Mouse (Mus musculus) stomach, embryonic 15.5 days (tissue): ENCODE results near the gene Efcab3. TPM values are rescaled to one million over a fixed set of nuclear protein-coding genes. Genes with fewer than 3 reads are reported as not detected.

ENCODE experiments used
- ATAC-seq: fragments of 200-750 bp; cut with Nextera tagmentation; 2 replicates; pipeline ENCODE4 v1.8.0; 2017; ENCODE audit warnings: low read depth, moderate number of reproducible peaks, moderate TSS enrichment; ENCODE audit not compliant: insufficient read depth, low FRiP score
- H3K27ac ChIP-seq: fragments of 300-500 bp; sonication (generic); 2 replicates; pipeline ENCODE4 v1.5.1; 2015; ENCODE audit warnings: mild to moderate bottlenecking, inconsistent platforms
- H3K27me3 ChIP-seq: fragments of 300-500 bp; sonication (generic); replicated peaks from 2 replicates; pipeline ENCODE4 v1.6.1; 2015; ENCODE audit warnings: inconsistent platforms
- H3K36me3 ChIP-seq: fragments of 300-500 bp; sonication (generic); 2 replicates; pipeline ENCODE4 v1.6.1; 2015; ENCODE audit warnings: inconsistent platforms
- H3K4me1 ChIP-seq: fragments of 300-500 bp; sonication (generic); 2 replicates; pipeline ENCODE4 v1.6.1; 2015; ENCODE audit warnings: inconsistent platforms
- H3K4me2 ChIP-seq: fragments of 300-500 bp; sonication (generic); 2 replicates; pipeline ENCODE4 v1.6.1; 2015; ENCODE audit warnings: mild to moderate bottlenecking, inconsistent platforms
- H3K4me3 ChIP-seq: fragments of 300-500 bp; sonication (generic); replicated peaks from 2 replicates; pipeline ENCODE4 v1.5.1; 2015; ENCODE audit warnings: inconsistent platforms
- H3K9ac ChIP-seq: fragments of 300-500 bp; sonication (generic); 2 replicates; pipeline ENCODE4 v1.6.1; 2015; ENCODE audit warnings: inconsistent platforms
- H3K9me3 ChIP-seq: fragments of 300-500 bp; sonication (generic); 2 replicates; pipeline ENCODE4 v1.6.1; 2016; ENCODE audit warnings: inconsistent platforms
- WGBS: fragments of 180-500 bp; shearing (Covaris S2); methylation state at CpG from one replicate; pipeline ENCODE4 v1.1.7; 2015; 5-methylcytosine and 5-hydroxymethylcytosine counted together
- polyA plus RNA-seq: library from polyadenylated mRNA; unstranded; fragments of >200 nt; fragmentation: Nextera tagmentation; extraction: Ambion mirVana; gene quantifications from 2 replicates; pipeline ENCODE4 v1.2.1, GENCODE M21; 2015

The Efcab3 gene
- polyA plus RNA-seq, 1 experiment from 2014 or later: 0.58 TPM

DNA sequence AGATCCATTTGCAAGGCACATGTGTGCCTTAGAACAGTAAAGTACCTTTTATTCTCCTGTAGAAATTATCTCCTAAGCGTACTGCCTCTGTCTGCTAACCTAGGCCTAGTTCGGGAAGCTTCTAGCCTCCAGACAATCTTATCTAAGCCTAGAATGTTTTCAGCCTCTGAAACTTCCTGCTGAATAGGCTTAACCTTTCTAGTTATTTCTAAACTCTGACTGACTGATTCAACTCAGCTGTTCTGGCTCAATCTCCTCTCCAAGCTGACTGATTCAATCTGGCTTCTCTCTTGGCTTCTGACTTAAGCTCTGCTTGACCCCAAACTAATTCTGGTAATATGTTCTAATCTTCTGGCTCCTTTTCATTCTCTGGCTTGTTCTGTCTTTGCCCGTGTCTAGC is 86.0 kb downstream of the Efcab3 start:
- Histone ChIP-seq H3K4me1 (no peaks in the 10 kb centered on the region; the same call in 1 of the 2 replicates), H3K36me3 (no peaks in the 10 kb centered on the region), H3K9me3 (no peaks in the 10 kb centered on the region), H3K27me3 (0 out of 2 replicates have a peak, but pooled peaks cover 4% of the 10 kb centered on the region), H3K4me2 (no peak overlapping the region), H3K4me3 (no peak overlapping the region), H3K27ac (no peak overlapping the region), H3K9ac (no peak overlapping the region)
- 47% methylated on average over 3 of the region's 3 CpGs for WGBS
- ATAC-seq: no peak

DNA sequence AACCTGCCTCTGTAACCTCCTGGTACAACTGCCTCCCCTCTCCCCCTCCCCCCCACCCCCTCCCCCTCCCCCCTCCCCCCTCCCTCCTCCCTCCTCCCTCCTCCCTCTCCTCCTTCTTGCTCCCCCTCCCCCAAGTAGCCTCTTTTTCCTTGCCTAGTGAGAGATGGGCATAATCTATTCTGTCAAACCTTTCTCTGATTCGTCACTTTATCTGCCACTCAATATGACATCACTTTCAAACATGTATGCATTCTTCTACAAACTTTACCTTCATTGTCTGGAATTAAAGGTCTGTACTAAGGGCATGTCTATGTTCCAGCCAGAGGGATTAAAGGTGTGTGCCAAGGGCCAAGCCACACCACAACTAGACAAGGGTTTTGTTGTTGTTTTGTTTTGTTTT is 86.4 kb downstream of the Efcab3 start:
- Histone ChIP-seq H3K4me2 (no peak overlapping the region), H3K9me3 (no peaks in the 10 kb centered on the region), H3K9ac (no peak overlapping the region), H3K4me1 (no peaks in the 10 kb centered on the region; the same call in 1 of the 2 replicates), H3K27ac (no peak overlapping the region), H3K36me3 (no peaks in the 10 kb centered on the region), H3K27me3 (0 out of 2 replicates have a peak, but pooled peaks cover 4% of the 10 kb centered on the region), H3K4me3 (no peak overlapping the region)
- no peak for ATAC-seq
- 93% methylated on average over 1 of the region's 1 CpGs for WGBS

DNA sequence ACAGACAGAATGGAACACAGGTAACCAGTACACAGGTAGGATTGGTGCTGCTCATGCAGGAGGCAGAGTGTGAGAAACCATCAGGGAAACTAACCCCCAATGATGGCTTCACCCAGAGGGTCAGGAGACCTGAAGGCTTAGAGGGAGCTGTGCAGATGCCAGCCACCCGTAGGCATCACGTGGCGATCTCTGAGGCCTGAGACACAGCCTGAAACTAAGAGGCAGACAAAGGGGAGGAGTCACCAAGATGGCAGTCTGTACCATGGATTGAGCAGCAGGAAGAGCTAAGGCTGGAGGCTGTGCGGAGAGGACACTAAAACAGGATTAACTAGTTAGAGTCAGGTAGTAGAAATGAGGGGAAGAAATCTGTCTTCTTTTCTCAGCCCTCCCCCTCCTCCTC is 87.3 kb downstream of the Efcab3 start:
- H3K4me3 ChIP-seq: no peak overlapping the region
- WGBS: 75% methylated on average over 4 of the region's 4 CpGs
- H3K9me3 ChIP-seq: no peaks in the 10 kb centered on the region
- no peaks in the 10 kb centered on the region for H3K36me3 ChIP-seq
- H3K9ac ChIP-seq: no peak overlapping the region
- no peak overlapping the region for H3K4me2 ChIP-seq
- H3K27me3 ChIP-seq: 0 out of 2 replicates have a peak, but pooled peaks cover 4% of the 10 kb centered on the region
- no peak overlapping the region for H3K27ac ChIP-seq
- H3K4me1 ChIP-seq: no peaks in the 10 kb centered on the region; the same call in 1 of the 2 replicates
- no peak for ATAC-seq

- no peak for ATAC-seq
- H3K4me2 ChIP-seq: peak overlapping the region; percentile 21; the same call in 1 of the 2 replicates
- H3K9ac ChIP-seq: no peak overlapping the region
- no peaks in the 10 kb centered on the region; the same call in 1 of the 2 replicates for H3K4me1 ChIP-seq
- H3K27ac ChIP-seq: no peak overlapping the region
- H3K4me3 ChIP-seq: no peak overlapping the region
- no peaks in the 10 kb centered on the region for H3K9me3 ChIP-seq
- WGBS: 19% methylated on average over 16 of the region's 19 CpGs
- no peaks in the 10 kb centered on the region for H3K36me3 ChIP-seq
- 0 out of 2 replicates have a peak, but pooled peaks cover 4% of the 10 kb centered on the region for H3K27me3 ChIP-seq
Observed at GRCm38 (mm10) chr11:105151226-105152016, 88.0 kb downstream of the Efcab3 start.

DNA sequence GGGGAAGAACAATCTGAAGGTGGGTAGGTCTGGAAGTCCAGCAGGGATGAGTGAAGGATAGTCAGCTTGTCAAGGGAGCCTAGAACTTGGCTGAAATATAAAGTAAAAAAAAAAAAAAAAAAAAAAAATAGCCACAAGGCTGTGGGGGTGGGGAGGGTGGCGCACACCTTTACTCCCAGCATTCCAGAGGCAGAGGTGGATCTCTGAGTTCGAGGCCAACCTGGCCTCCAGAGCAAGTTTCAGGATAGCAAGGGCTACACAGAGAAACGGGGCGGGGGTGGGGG is 88.6 kb downstream of the Efcab3 start:
- 0 out of 2 replicates have a peak, but pooled peaks cover 4% of the 10 kb centered on the region for H3K27me3 ChIP-seq
- no peaks in the 10 kb centered on the region for H3K9me3 ChIP-seq
- WGBS: 51% methylated on average over 2 of the region's 4 CpGs
- ATAC-seq: no peak
- no peak overlapping the region for H3K4me3 ChIP-seq
- H3K27ac ChIP-seq: no peak overlapping the region
- H3K36me3 ChIP-seq: no peaks in the 10 kb centered on the region
- H3K4me2 ChIP-seq: no peak overlapping the region
- H3K4me1 ChIP-seq: no peaks in the 10 kb centered on the region; the same call in 1 of the 2 replicates
- H3K9ac ChIP-seq: no peak overlapping the region

DNA sequence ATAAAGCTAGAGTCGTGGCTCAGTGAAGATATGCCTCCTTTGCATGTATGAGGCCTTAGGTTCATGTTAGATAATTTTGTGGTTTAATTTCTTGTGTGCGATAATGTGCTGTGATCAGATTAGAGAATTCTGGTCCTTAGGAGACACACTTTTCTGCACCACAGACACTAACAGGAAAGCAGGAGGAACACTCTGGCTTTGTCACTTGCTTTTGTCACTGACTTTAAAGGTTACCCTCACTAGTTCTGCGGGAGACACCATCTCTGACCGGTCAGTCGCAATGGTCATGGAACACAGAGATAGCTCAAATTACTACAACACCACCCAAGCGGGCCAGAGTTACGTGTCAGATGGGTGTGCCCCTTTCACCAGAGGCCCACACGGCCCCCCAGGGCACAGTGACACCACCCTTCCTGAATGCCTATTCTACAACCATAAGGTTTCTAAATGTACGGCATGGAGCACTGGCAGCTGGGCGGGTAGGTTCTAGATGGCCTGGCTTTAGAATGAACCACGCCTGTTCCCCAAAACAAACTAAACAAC is 89.0 kb downstream of the Efcab3 start:
- Histone ChIP-seq H3K4me3 (no peak overlapping the region), H3K9ac (no peak overlapping the region), H3K4me1 (no peaks in the 10 kb centered on the region; the same call in 1 of the 2 replicates), H3K36me3 (no peaks in the 10 kb centered on the region), H3K27ac (no peak overlapping the region), H3K27me3 (0 out of 2 replicates have a peak, but pooled peaks cover 4% of the 10 kb centered on the region), H3K4me2 (no peak overlapping the region), H3K9me3 (no peaks in the 10 kb centered on the region)
- WGBS: 73% methylated on average over 11 of the region's 11 CpGs
- peak; percentile 77 for ATAC-seq

DNA sequence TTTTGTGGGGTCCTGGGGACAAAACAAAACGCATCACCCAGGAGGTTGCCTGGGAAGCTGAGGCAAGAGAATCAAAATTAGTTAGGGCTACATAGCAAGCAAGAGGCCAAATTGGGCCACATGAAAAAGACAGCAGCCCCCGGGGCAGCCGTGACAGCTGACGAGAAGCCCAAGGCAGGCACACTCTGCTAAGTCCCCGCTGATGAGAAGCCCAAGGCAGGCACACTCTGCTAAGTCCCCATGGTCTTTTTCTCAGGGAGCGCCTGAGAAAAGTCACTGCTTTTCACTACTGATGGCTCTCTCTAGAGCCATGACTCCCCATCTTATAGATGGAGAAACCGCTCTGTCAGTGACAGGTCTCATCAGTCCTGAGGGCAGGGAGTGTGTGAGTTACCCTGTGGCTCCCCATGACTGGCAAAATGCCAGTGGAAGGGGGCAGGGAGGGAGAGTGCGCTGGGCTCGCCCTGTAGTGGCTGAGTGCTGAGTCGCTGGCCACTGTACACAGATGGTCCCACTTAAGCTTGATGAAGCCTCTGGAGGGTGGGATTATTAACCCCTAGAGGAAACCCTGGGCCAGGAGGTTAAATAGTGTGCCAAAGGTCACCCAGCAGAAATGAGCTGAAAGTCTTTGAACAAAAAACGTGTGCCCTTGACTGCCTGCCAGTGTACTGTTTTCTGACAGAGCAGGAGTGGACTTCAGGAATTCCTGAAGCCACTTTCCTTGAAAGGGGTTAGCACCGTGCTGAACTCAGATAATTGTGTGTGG is 89.9 kb downstream of the Efcab3 start:
- H3K4me2 ChIP-seq: no peak overlapping the region
- H3K27me3 ChIP-seq: 0 out of 2 replicates have a peak, but pooled peaks cover 4% of the 10 kb centered on the region
- peak; percentile 87 for ATAC-seq
- WGBS: 27% methylated on average over 12 of the region's 12 CpGs
- no peak overlapping the region for H3K27ac ChIP-seq
- H3K9ac ChIP-seq: no peak overlapping the region
- no peak overlapping the region for H3K4me3 ChIP-seq
- no peaks in the 10 kb centered on the region for H3K36me3 ChIP-seq
- no peaks in the 10 kb centered on the region for H3K9me3 ChIP-seq
- no peaks in the 10 kb centered on the region; the same call in 1 of the 2 replicates for H3K4me1 ChIP-seq

- Histone ChIP-seq H3K9ac (no peak overlapping the region), H3K4me2 (no peak overlapping the region), H3K36me3 (no peaks in the 10 kb centered on the region), H3K4me1 (no peaks in the 10 kb centered on the region; the same call in 1 of the 2 replicates), H3K9me3 (no peaks in the 10 kb centered on the region), H3K27me3 (0 out of 2 replicates have a peak, but pooled peaks cover 4% of the 10 kb centered on the region), H3K27ac (no peak overlapping the region), H3K4me3 (no peak overlapping the region)
- 68% methylated on average over 4 of the region's 4 CpGs for WGBS
- ATAC-seq: no peak
Observed at GRCm38 (mm10) chr11:105155915-105156314, 92.5 kb downstream of the Efcab3 start.

- H3K36me3 ChIP-seq: no peaks in the 10 kb centered on the region
- 78% methylated on average over 19 of the region's 19 CpGs for WGBS
- no peak overlapping the region for H3K4me2 ChIP-seq
- no peaks in the 10 kb centered on the region for H3K9me3 ChIP-seq
- no peak overlapping the region for H3K9ac ChIP-seq
- H3K27me3 ChIP-seq: no peaks in the 10 kb centered on the region
- H3K4me3 ChIP-seq: no peak overlapping the region
- no peak overlapping the region for H3K27ac ChIP-seq
- ATAC-seq: no peak
- H3K4me1 ChIP-seq: no peaks in the 10 kb centered on the region; the same call in 1 of the 2 replicates
Observed at GRCm38 (mm10) chr11:105156748-105157267, 93.4 kb downstream of the Efcab3 start.

GRCm38 (mm10) chr11:105158047-105158446 is 94.7 kb downstream of the Efcab3 start:
- ATAC-seq: no peak
- Histone ChIP-seq H3K9me3 (peaks cover 3% of the 10 kb centered on the region; the same call in 1 of the 2 replicates), H3K4me3 (no peak overlapping the region)

GRCm38 (mm10) chr11:105159673-105160360 is 96.4 kb downstream of the Efcab3 start:
- WGBS: 56% methylated on average over 6 of the region's 6 CpGs
- no peaks in the 10 kb centered on the region for H3K4me1 ChIP-seq
- no peak overlapping the region for H3K27ac ChIP-seq
- ATAC-seq: no peak
- no peak overlapping the region for H3K4me2 ChIP-seq
- no peak overlapping the region for H3K9ac ChIP-seq
- no peak overlapping the region for H3K4me3 ChIP-seq
- peaks cover 5% of the 10 kb centered on the region; the same call in 1 of the 2 replicates for H3K9me3 ChIP-seq
- H3K27me3 ChIP-seq: no peaks in the 10 kb centered on the region
- H3K36me3 ChIP-seq: no peaks in the 10 kb centered on the region

More at GRCm38 (mm10) chr11:105158047-105158446, 94.7 kb downstream of the Efcab3 start:
- Histone ChIP-seq H3K4me1 (no peaks in the 10 kb centered on the region; the same call in 1 of the 2 replicates), H3K27me3 (no peaks in the 10 kb centered on the region), H3K4me2 (no peak overlapping the region), H3K27ac (no peak overlapping the region), H3K36me3 (no peaks in the 10 kb centered on the region), H3K9ac (no peak overlapping the region)
